Mouse (Mus musculus) heart, adult 11 months (tissue): Measurements from ENCODE around the gene Wscd1.
"Not testable (repeated sequence)": the region's sequence is repeated elsewhere in the genome, so short reads cannot be mapped to it uniquely, and the experiment has no call there.

Experiments used
- DNase-seq: peaks from one replicate; pipeline ENCODE4 v3.0.0; 2022

The Wscd1 gene

DNA sequence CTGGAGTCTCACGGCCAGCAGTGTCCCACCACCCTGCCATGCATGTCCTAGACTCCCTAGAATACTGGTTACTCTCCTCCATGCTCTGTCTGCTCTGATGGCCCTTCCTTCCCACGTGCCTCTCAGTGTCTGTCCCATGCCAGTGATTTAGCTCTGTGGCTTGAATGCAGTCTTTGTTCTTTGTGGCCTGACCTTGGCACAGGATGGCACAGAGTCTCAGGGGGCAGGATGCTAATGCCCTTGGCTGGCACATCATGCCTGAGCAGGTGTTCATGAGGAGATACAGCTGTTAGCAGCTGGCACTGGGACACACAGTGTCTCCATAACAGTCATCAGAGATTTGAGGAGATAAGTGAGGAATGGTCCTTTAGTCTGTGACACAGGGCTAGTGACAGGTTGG is 20.8 kb downstream of the Wscd1 start:
- DNase-seq = no peak

DNA sequence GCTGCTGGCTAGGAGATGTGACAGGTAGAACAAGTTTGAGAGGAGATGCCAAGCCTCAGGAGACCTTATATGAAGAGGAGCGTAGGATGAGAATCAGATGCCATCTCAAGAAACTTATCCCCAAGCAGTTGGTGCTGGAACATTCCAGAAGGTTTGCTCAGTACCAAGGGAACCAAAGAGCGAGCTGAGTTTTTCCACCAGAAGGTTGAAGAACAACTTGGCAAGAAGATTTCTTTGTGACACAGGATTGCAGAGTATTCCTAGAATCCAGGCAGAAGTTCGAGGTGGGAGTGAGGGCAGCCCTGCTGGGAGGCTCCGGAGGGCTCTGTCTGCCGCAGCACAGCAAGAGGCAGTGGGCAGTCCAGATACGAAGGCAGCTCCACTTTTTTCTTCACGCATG is 21.4 kb downstream of the Wscd1 start:
- no peak for DNase-seq

DNA sequence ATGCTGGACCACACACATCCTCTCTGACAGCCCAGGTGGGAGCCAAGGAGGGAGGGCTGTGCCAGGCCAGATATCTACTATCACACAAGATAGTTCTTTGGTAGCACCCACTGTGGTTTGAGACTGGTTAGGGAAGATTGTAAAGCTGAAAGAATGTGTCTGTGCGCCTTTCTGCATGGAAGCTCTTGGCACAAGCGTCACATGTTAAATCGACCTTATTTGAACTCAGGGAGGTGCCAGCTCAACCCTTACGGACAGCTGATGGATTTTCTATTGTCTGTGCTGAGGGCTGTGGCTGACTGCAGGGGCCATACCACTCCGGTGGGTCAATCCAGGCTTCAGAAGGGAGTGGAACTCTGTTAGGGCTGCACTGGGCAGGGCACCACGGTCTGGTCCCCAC is 22.3 kb downstream of the Wscd1 start:
- DNase-seq = no peak

GRCm38 (mm10) chr11:71772802-71773201 is 23.1 kb downstream of the Wscd1 start:
- no peak for DNase-seq

DNA sequence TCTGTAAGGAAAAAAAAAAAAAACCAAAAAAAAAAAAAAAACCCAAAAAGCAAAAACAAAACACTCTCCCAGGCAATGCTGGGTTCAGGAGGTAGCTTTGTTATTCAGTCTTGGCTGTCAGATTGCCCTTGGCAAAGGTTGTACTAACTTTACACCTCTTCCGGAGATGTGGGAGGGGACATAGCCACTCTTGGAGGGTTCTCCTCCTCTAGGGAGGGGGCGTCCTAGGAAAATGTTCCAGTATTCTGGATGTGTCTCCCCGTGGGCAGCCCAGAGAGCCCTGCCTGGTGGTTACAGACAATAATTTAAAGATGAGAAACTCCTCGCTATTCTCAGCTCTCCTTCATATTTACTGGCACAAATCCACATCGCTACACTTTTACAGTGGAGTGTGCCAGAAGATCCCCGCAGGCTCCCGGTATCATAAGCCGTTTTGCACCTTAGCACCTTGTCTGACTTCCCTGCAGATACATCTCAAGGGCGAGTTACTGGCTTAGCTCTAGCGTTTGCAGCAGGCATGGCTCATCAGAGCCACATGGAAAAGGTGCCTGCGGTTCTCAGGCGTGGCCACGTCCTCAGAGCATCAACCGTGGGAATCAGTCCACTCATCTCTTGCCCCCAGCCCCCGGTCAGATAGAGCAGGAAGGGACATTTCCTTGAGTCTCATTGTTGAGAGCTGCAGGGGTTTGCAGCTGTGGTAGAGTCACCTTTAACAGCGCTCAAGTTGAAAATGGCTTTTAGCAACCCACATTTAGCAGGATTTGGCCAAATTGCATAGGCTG is 24.5 kb downstream of the Wscd1 start:
- peak; percentile 97 for DNase-seq

GRCm38 (mm10) chr11:71775056-71775455 is 25.3 kb downstream of the Wscd1 start:
- peak; percentile 96 for DNase-seq

DNA sequence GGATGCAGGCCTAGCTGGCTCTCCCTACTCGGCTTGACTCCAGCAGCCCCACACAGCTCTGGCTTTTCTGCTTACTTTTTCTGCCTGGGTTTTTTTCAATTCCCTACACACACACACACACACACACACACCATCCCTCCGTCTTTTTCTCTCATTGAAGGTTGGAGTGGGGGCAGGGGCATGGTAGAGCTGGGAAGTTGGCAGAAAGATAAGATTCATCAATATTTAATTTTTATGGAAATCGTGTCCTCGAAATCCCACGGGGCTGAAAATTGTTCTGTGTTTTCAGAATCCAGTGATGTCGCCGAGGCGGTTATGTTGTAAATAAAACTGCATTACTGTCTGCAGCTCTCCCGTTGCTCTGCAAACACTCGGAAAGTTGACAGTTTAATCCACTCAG is 29.9 kb downstream of the Wscd1 start:
- DNase-seq = no peak

DNA sequence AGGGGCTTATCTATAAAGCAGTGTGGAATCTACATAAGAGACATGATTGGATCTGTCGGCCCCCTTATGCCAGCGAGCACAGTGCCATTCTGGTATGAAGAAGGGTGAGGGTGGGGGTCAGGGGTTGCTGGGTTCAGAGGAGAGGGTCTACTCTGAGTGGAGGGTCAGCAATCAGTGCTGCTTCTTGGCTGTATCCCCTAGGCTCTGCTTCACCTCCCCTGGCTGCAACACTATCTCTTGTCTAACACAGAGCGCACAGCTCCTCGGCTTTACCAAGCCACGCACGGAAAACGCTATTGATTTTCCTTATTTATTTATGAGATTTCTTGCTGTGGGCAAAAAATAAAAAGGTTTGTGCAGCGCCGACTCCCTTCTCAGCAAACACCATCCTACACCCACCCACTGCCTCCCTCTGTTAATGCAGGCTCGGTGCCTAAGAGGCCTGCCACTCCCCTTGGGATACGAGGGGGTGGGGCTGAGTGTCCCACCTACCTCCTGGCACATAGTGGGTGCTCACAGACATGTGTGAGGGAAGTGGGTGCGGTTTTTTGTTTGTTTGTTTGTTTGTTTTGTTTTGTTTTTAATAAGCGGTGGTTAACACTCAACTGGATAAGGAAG is 32.1 kb downstream of the Wscd1 start:
- DNase-seq = no peak

DNA sequence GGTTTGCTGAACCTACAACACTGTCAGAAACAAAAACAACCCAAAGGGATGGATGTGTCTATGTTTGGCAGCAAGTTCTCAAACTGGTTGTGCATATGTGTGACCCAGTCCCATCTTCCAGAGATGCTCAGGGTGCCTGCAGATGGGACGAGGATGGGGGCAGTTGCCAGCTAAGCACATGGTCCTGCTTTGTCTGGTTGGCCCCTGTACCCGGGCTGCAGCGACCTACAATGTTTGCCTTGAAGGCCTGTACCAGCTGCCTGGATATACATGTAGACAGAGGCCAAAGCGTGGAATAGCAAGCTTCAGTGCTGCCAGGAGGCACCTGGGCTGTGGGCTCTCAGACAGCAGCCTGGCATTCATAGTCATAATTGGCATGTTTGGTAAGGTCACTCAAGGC is 35.8 kb downstream of the Wscd1 start:
- DNase-seq = no peak

- DNase-seq = no peak
Observed at GRCm38 (mm10) chr11:71788209-71788608, 38.5 kb downstream of the Wscd1 start.

DNA sequence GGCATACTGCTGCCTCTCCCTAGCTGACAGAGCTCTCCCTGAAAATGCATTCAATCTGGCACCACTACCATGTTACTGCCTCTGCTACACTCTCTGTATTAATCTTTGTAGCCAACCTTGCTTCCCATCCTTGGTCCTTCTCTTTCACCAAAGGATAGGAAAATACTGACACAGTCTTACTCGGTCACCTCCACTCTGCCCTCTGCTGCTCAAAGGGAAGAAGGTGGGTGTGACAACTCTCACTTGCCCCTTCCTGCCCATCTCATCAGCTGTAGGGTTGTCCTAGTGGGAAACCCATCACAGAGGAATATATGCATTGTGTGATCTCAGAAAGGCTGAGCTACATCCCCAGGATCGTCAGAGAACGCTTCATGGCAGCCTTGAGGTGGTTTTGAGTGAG is 40.5 kb downstream of the Wscd1 start:
- no peak for DNase-seq

- no peak for DNase-seq
Observed at GRCm38 (mm10) chr11:71799206-71799605, 49.5 kb downstream of the Wscd1 start.

DNA sequence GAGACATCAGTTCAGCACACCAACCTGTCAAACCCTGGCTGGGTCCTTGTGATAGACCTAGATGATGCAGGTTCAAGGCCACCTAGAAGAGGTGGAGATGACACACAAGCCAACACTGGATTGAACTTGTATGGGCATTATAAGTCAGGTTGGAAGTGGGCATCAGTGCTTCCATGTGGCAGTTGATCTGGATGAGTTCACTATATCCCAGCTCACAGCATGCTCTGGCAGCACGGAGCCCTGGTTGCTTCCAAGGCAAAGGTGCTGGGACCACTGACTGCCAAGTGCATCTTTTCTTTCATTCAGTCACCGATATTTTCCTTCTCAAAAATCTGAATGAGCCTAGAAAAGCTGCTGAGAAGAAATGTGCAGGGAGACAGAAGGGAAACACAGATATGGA is 58.8 kb downstream of the Wscd1 start:
- no peak for DNase-seq

- DNase-seq = no peak
Observed at GRCm38 (mm10) chr11:71811828-71812227, 62.1 kb downstream of the Wscd1 start.

GRCm38 (mm10) chr11:71812921-71813320 is 63.2 kb downstream of the Wscd1 start:
- no peak for DNase-seq

- no peak for DNase-seq
Observed at GRCm38 (mm10) chr11:71814511-71814910, 64.8 kb downstream of the Wscd1 start.

- no peak for DNase-seq
Observed at GRCm38 (mm10) chr11:71815326-71815725, 65.6 kb downstream of the Wscd1 start.

DNA sequence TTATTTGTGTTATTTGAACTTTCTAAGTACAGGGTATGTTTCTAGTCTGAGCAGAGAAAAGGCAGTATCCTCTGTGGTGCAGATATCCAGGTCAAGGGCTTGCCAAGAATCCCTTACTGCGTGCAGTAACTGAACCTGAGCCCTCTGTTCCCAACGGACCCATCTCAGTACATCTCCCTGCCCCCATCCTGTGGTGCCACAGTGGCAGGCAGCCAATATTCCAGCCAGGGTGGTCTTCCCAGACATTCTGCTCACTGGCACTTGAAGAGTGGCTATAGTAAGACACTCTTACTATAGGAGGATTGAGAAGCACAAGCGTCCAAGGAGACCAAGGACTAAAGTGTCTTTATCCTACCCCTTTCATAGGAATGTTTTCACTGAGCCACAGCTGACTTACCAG is 67.2 kb downstream of the Wscd1 start:
- DNase-seq = peak; percentile 91

DNA sequence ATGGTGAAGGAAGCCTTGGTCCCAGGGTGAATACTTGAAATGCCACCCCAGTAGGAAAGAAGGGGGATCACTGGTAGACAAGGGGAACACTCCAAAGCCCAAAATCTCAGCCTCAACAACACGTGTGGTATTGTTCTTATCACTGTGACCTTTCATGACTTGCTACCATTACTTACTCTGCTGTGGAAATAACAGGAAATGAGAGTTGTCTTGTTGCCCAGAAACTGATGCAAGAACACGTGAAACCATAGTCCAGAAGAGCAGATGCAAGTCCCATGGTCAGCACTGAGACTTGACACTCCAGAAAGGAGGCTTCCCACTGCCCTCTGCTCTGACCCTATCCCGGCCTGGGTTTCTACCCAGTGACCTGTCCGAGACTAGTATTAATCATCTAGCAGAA is 67.6 kb downstream of the Wscd1 start:
- peak; percentile 95 for DNase-seq

GRCm38 (mm10) chr11:71818111-71818510 is 68.4 kb downstream of the Wscd1 start:
- peak; percentile 96 for DNase-seq

GRCm38 (mm10) chr11:71819901-71820300 is 70.2 kb downstream of the Wscd1 start:
- DNase-seq = no peak

DNA sequence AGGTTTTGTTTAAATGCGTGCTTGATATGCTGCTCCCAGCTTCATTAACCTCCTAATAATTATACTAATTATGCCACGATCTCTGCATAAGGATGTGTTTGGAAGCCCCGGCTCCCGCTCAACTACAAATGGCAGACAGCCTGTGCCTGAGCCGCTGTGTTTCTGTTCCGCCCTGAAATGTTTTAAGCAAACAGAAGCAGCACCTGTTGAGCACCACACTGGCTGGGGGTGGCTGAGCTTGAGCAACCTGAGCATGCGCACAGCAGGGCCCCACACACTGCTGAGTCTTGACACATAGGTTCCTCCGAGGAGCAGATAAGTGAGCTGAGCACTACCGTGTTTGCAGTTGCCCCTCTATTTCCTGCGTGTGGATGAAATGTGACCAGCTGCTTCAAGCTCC is 71.1 kb downstream of the Wscd1 start:
- no peak for DNase-seq

GRCm38 (mm10) chr11:71821526-71821925 is 71.8 kb downstream of the Wscd1 start:
- DNase-seq = not testable (repeated sequence)

GRCm38 (mm10) chr11:71822031-71822430 is 72.3 kb downstream of the Wscd1 start:
- no peak for DNase-seq

DNA sequence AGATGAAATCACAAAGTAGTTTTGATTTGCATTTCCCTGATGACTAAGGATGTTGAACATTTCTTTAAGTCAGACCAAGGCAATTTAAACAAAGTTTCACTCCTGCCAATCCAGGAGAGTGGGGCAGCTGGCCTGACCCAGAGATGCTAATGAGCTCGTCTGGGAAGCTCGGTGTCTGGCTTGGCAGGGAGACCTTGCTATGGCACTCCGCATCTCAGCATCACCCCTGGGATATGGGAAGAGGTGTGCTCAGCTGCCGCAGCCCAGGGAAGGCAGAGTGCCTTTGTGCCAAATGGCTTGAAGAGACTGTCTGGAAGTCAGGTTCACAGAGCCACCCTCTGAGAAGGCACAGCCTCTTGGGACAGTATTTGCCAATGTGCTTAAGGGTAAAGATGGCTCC is 75.3 kb downstream of the Wscd1 start:
- peak; percentile 72 for DNase-seq
